Mouse (Mus musculus) thymus, postnatal 4 days (tissue): ENCODE measurements at regions not wholly inside any gene's neighbourhood (a gene's known extent, or its start where the extent isn't known, plus 50 kb on each side); places are given as distances from the start of the nearest gene placed in this dataset.

Source experiments
- DNase-seq: peaks from one replicate; pipeline ENCODE4 v3.0.0; 2021

GRCm38 (mm10) chr4:150721619-150722283, 69.8 kb upstream of the Slc45a1 start:
- no peak for DNase-seq

DNA sequence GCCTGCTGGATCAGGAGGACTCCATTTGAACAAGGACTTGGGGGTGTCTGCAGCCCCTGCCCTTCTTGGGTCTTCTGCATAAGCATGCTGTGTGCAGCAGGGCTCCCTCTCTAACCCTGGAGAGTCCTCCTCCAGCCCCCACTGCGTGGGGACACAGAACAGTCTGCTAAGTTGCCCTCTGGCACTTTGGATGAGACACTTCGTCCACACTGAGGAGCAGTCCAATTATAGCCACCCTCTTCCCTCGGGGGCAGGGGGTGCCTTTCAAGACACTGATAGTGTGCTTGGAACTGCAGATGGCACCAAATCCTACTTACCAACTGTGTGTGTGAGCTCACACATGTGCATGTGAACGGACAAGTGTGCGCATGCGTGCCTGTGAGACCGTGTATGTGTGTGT, 65.9 kb upstream of the Slc45a1 start:
- DNase-seq: no peak

- no peak for DNase-seq
These were observed 63.1 kb upstream of the Slc45a1 start for GRCm38 (mm10) chr4:150715051-150715450.

GRCm38 (mm10) chr4:150713291-150713690, 61.3 kb upstream of the Slc45a1 start:
- DNase-seq: no peak

GRCm38 (mm10) chr4:150712856-150713255, 60.9 kb upstream of the Slc45a1 start:
- no peak for DNase-seq

DNA sequence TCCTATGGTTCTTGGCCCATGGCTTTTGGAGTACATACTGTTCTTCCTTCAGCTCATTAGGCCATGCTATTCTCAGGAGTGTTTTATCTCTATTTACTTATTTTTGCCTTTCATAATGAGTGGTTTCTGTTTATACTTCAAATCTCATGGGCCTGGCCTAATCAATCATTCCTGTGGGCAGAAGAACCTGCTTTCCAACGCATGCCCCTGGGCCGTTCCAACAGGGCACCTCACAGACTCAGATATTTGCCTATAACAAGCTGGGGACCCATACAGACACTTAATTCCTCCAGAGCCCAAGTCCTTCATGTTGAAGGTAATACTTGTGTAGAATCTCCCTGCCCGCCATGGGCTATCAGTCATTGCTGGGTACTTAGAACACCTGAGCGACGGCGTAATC, 59.7 kb upstream of the Slc45a1 start:
- DNase-seq: no peak

- DNase-seq: no peak
These were observed 57.6 kb upstream of the Slc45a1 start for GRCm38 (mm10) chr4:150709391-150710130.

GRCm38 (mm10) chr4:150708572-150708984, 56.6 kb upstream of the Slc45a1 start:
- peak; percentile 67 for DNase-seq

- DNase-seq: no peak
These were observed 56.0 kb upstream of the Slc45a1 start for GRCm38 (mm10) chr4:150707725-150708571.

DNA sequence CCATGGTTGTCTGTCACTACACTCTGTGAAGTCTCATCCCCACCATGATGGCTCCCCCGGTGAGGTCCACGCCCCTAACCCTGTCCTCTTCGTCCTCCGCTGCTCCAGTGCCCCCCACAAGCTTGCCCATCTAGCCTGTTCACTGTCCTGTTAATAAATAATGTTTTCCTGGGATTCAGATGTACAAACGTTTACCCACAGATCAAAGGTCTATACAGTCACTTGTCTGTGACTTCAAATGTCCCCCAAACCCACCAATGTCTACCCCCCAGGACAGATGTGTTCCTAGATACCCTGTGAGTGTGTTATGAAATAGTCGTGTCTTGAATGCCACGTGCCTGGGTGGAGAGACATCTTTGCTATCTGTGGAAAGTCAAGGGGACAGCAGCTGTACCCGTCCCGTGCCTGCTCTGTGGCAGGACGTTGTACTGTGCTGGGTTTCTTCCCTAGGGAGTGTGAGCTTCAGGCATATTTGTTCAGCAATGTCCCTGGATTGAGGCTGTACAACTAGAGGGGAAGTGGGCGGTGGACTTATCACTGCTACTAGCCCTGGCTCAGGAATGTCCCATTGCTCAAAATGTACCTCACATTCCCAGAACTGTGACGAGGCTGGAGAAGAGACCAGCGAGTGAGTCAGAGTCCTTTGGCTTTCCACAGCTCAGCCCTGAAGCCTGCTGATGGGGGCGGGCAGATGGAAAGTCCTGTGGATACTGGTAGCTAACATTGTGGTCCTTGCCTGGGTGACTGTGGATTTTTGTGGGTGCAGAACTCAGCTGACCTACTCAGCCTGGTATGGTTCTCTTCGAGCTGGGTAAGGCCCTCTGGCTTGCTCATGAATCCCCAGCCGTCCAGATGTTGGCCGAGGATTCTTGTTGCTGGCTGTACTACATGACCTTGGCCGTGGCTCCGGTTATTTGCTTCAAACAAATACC, 55.1 kb upstream of the Slc45a1 start:
- no peak for DNase-seq

GRCm38 (mm10) chr4:150706291-150706690, 54.3 kb upstream of the Slc45a1 start:
- no peak for DNase-seq

- no peak for DNase-seq
These were observed 51.3 kb upstream of the Slc45a1 start for GRCm38 (mm10) chr4:150703266-150703665.
